Mouse (Mus musculus): ENCODE data around the gene Clpb.

- TF ChIP-seq CTCF (IDR thresholded peaks at IDR 0.05; ENCODE audit: borderline replicate concordance, insufficient read depth, low read depth, low read length) (no peak), POLR2A (IDR thresholded peaks at IDR 0.05; ENCODE audit: borderline replicate concordance, insufficient read depth, low read length) (no peak)
These were observed 51.7 kb downstream of the Clpb start for GRCm38 (mm10) chr7:101715041-101715551.
